Mouse (Mus musculus): ENCODE measurements around the gene Gpr108. TPM values are rescaled to one million over a fixed set of nuclear protein-coding genes. Genes with fewer than 3 reads are reported as not detected.

Gene Gpr108
- polyA plus RNA-seq, 1 experiment from 2014 or later = 37.3 TPM

DNA sequence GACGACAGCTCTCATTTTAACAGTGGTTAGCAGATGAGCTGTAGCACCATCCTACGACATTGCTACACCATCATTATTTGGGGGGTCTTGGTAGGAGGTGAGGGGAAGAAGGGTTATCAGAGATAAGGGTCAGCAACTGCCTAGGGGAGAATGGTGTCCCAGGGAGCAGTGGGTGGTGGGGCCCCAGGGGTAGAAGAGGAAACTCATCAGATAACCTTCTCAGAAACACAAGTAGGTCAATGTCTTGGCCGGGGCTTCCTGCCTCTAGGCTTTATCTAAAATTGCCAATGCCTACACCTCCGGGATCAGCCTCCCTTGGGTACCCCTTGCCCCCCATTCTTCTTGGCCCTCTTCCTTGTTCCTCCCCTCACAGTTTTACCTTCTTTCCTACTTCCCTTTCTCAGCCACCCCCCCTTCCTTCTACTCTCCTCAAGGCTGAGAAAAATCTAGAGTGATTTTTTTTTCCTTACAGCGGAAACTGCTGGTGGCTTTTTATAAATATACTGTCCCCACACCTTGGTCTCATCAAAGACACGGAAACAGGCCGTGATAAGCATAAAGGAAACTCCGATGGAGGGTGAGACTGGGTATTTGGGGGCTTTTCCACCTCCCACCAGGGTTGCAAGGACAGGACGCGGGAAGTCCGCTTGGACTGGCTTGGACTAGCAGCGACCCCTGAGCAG is 59.6 kb downstream of the Gpr108 start:
- ATAC-seq (ENCODE audit: borderline replicate concordance, extremely low read depth, low FRiP score, low TSS enrichment) = no peak
- no peak overlapping the region for H3K4me3 ChIP-seq
- 59% methylated on average over 12 of the region's 12 CpGs for WGBS
- no peaks in the 10 kb centered on the region for H3K9me3 ChIP-seq
- no peak overlapping the region for H3K4me2 ChIP-seq
- no peak overlapping the region for H3K27ac ChIP-seq
- H3K27me3 ChIP-seq = no peaks in the 10 kb centered on the region
- H3K4me1 ChIP-seq = no peaks in the 10 kb centered on the region
- H3K9ac ChIP-seq = no peak overlapping the region
- no peaks in the 10 kb centered on the region for H3K36me3 ChIP-seq

DNA sequence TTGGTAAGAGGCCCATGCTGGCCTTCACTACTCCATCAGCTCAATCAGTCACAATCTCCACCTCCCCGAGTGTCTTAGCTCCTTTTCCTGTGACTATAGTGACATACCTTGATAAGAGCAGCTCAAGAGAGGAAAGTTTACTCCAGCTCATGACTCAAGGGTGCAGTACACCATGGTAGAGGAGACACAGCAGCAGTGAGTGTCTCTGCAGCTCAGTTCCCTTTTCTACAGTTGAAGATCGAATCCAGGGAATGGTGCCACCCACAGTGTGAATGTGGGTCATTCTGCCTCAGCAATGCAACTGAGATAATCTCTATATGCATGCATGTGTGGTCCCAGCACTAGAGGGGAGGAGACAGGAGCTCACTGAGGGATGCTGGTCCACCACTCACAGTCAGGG is 62.6 kb downstream of the Gpr108 start:
- no peaks in the 10 kb centered on the region for H3K27me3 ChIP-seq
- H3K36me3 ChIP-seq = no peaks in the 10 kb centered on the region
- no peak overlapping the region for H3K27ac ChIP-seq
- H3K4me2 ChIP-seq = no peak overlapping the region
- WGBS = 52% methylated on average over 2 of the region's 2 CpGs
- ATAC-seq (ENCODE audit: borderline replicate concordance, extremely low read depth, low FRiP score, low TSS enrichment) = no peak
- no peaks in the 10 kb centered on the region for H3K9me3 ChIP-seq
- no peaks in the 10 kb centered on the region for H3K4me1 ChIP-seq
- no peak overlapping the region for H3K9ac ChIP-seq
- H3K4me3 ChIP-seq = no peak overlapping the region

Small RNAs within 50 kb of the gene (microRNA-seq; reads per million reads assigned to microRNA genes)
- gene Mir6978 = not detected

Other genes starting within 250 kb of the Gpr108 start
- 0.78 TPM in 1 of 2 replicates, not detected in the other for gene Pspn, start 248.4 kb downstream of the Gpr108 start, polyA plus RNA-seq (2015; fragmentation: Nextera tagmentation; extraction: Ambion mirVana)
- 56.7 and 63.3 TPM in 2 replicates for gene Gtf2f1, start 237.2 kb downstream of the Gpr108 start, polyA plus RNA-seq (2015; fragmentation: Nextera tagmentation; extraction: Ambion mirVana)
- 0.26 and 0.50 TPM in 2 replicates for gene Gm17949, start 237.0 kb downstream of the Gpr108 start, polyA plus RNA-seq (2015; fragmentation: Nextera tagmentation; extraction: Ambion mirVana)
- 42.1 and 44.1 TPM in 2 replicates for gene Khsrp, start 216.9 kb downstream of the Gpr108 start, polyA plus RNA-seq (2015; fragmentation: Nextera tagmentation; extraction: Ambion mirVana)
- gene Slc25a41, start 206.8 kb downstream of the Gpr108 start, polyA plus RNA-seq (2015; fragmentation: Nextera tagmentation; extraction: Ambion mirVana) = 0.12 TPM in 1 of 2 replicates, not detected in the other
- 55.3 and 57.0 TPM in 2 replicates for gene Crb3, start 189.3 kb downstream of the Gpr108 start, polyA plus RNA-seq (2015; fragmentation: Nextera tagmentation; extraction: Ambion mirVana)
- gene Slc25a23, start 188.6 kb downstream of the Gpr108 start, polyA plus RNA-seq (2015; fragmentation: Nextera tagmentation; extraction: Ambion mirVana) = 8.7 and 9.5 TPM in 2 replicates
- 4.8 and 5.6 TPM in 2 replicates for gene Dennd1c, start 169.9 kb downstream of the Gpr108 start, polyA plus RNA-seq (2015; fragmentation: Nextera tagmentation; extraction: Ambion mirVana)
- gene Tubb4a, start 160.7 kb downstream of the Gpr108 start, polyA plus RNA-seq (2015; fragmentation: Nextera tagmentation; extraction: Ambion mirVana) = 16.4 and 17.5 TPM in 2 replicates
- gene Tnfsf9, start 143.1 kb downstream of the Gpr108 start, polyA plus RNA-seq (2015; fragmentation: Nextera tagmentation; extraction: Ambion mirVana) = 8.6 and 10.4 TPM in 2 replicates
- not detected in 2 replicates for gene Cd70, start 98.7 kb downstream of the Gpr108 start, polyA plus RNA-seq (2015; fragmentation: Nextera tagmentation; extraction: Ambion mirVana)
- gene Tnfsf14, start 54.3 kb downstream of the Gpr108 start, polyA plus RNA-seq (2015; fragmentation: Nextera tagmentation; extraction: Ambion mirVana) = 0.33 and 0.36 TPM in 2 replicates
- gene C3, start 20.3 kb downstream of the Gpr108 start, polyA plus RNA-seq (2015; fragmentation: Nextera tagmentation; extraction: Ambion mirVana) = 2.5 and 3.7 TPM in 2 replicates
- gene Trip10, start 1.0 kb upstream of the Gpr108 start, polyA plus RNA-seq (2015; fragmentation: Nextera tagmentation; extraction: Ambion mirVana) = 49.0 TPM in 2 replicates
- gene Vav1, start 30.7 kb upstream of the Gpr108 start, polyA plus RNA-seq (2015; fragmentation: Nextera tagmentation; extraction: Ambion mirVana) = 3.2 and 6.1 TPM in 2 replicates
- 5.0 and 5.7 TPM in 2 replicates for gene Adgre1, start 110.2 kb upstream of the Gpr108 start, polyA plus RNA-seq (2015; fragmentation: Nextera tagmentation; extraction: Ambion mirVana)